Mouse (Mus musculus) kidney, postnatal 14 days (tissue): ENCODE data around the gene Slc4a2.
A peak's percentile ranks its signal among the peaks of the same experiment; 100 is the strongest.

Source experiments
- DNase-seq: peaks from one replicate; pipeline ENCODE4 v3.0.0; 2022; ENCODE audit warnings: mixed read lengths

Slc4a2 gene

GRCm38 (mm10) chr5:24423129-24424003 lies at the start of gene Slc4a2, which contains the start of gene Cdk5:
Slc4a2 (plus strand) TSS chr5:24423837.
Cdk5 (minus strand) TSS chr5:24423530.
- peak; percentile 99 for DNase-seq

- no peak for DNase-seq
Observed at GRCm38 (mm10) chr5:24374216-24374615, 49.4 kb upstream of the Slc4a2 start.

- no peak for DNase-seq
Observed at GRCm38 (mm10) chr5:24374666-24375328, 48.8 kb upstream of the Slc4a2 start.

- DNase-seq: no peak
Observed at GRCm38 (mm10) chr5:24378700-24379099, 44.9 kb upstream of the Slc4a2 start.

GRCm38 (mm10) chr5:24379501-24379900 lies 44.1 kb upstream of the Slc4a2 start:
- no peak for DNase-seq

- no peak for DNase-seq
Observed at GRCm38 (mm10) chr5:24380499-24380898, 43.1 kb upstream of the Slc4a2 start.

- DNase-seq: no peak
Observed at GRCm38 (mm10) chr5:24381486-24381885, 42.2 kb upstream of the Slc4a2 start.

- no peak for DNase-seq
Observed at GRCm38 (mm10) chr5:24381988-24382387, 41.6 kb upstream of the Slc4a2 start.

GRCm38 (mm10) chr5:24383026-24383859 lies 40.4 kb upstream of the Slc4a2 start:
- DNase-seq: peak; percentile 90

GRCm38 (mm10) chr5:24384407-24384806 lies 39.2 kb upstream of the Slc4a2 start:
- peak; percentile 70 for DNase-seq

GRCm38 (mm10) chr5:24385374-24385773 lies 38.3 kb upstream of the Slc4a2 start:
- no peak for DNase-seq

GRCm38 (mm10) chr5:24385887-24386550 lies 37.6 kb upstream of the Slc4a2 start:
- DNase-seq: no peak

GRCm38 (mm10) chr5:24387264-24388241 lies 36.1 kb upstream of the Slc4a2 start:
- DNase-seq: peak; percentile 84

- DNase-seq: no peak
Observed at GRCm38 (mm10) chr5:24388246-24388915, 35.3 kb upstream of the Slc4a2 start.

GRCm38 (mm10) chr5:24389011-24389657 lies 34.5 kb upstream of the Slc4a2 start:
- peak; percentile 44 for DNase-seq

- DNase-seq: no peak
Observed at GRCm38 (mm10) chr5:24389658-24390020, 34.0 kb upstream of the Slc4a2 start.

GRCm38 (mm10) chr5:24391864-24392263 lies 31.8 kb upstream of the Slc4a2 start, which contains the start of gene Atg9b:
Atg9b (minus strand) TSS chr5:24392143.
- DNase-seq: no peak

- DNase-seq: no peak
Observed at GRCm38 (mm10) chr5:24392724-24393123, 30.9 kb upstream of the Slc4a2 start.

GRCm38 (mm10) chr5:24393392-24393997 lies 30.1 kb upstream of the Slc4a2 start, which contains the start of gene Abcb8:
Abcb8 (plus strand) TSS chr5:24393663.
- peak; percentile 84 for DNase-seq
